Mouse (Mus musculus): Measurements from ENCODE around the gene Gm20388. TPM values are rescaled to one million over a fixed set of nuclear protein-coding genes. Genes with fewer than 3 reads are reported as not detected.

The Gm20388 gene
- polyA plus RNA-seq, 1 experiment from 2014 or later, result 7.4 TPM

DNA sequence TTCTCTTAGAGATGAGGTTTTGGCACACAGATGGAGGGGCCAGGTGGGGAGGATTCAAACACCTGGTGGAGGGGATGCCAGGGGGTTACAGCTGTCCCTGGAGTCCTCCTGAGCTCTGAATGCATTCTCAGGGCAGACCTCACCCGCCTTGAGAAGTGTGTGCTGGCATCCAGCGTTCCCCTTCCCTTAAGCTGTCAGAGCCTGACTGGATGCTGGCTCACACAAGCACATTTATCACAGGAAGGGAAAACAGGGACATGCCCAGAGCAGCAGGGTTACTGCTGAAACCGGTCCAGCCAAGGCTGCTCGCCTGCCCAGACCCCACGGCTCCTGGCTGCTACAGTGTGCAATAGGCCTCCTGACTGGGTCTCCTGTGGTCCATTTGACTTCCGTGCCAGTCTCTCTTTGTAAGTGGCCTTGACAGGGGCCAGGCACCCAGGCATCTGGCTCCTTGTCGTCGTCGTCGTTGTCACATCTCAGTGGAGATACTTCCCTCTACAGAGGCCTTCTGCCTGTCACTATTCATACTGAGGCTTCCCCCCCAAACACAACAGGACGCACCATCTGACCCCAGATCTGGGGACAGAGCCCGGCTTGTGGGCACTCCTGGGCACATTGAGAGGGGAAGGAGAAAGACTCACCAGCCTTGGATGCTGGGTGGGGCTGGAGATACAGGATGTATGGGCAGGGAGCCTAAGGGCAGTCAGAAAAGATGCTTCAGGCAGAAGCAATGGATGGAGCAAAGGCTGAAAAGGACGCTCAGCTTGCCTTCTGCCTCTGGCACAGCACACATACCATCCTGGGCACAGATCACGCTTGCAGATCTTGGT is 2810.4 kb downstream of the Gm20388 start:
- Histone ChIP-seq H3K36me3 (ENCODE audit: control insufficient read depth, insufficient read depth, low read length) (no peaks in the 10 kb centered on the region), H3K27ac (ENCODE audit: low read length) (no peak overlapping the region), H3K27me3 (ENCODE audit: control insufficient read depth, insufficient read depth, low read length) (peaks cover 5% of the 10 kb centered on the region; the same call in 1 of the 2 replicates), H3K4me3 (replicated peaks; ENCODE audit: low read length) (no peak overlapping the region), H3K4me1 (ENCODE audit: control insufficient read depth, insufficient read depth, low read length) (no peaks in the 10 kb centered on the region), H3K9me3 (replicated peaks; ENCODE audit: control insufficient read depth, low read length) (no peaks in the 10 kb centered on the region), H3K9ac (ENCODE audit: low read length) (no peak overlapping the region), H3K4me2 (ENCODE audit: low read depth, low read length) (peak overlapping the region; percentile 36; the same call in 1 of the 2 replicates)
- 54% methylated on average over 14 of the region's 14 CpGs for WGBS
- no peak for ATAC-seq (ENCODE audit: insufficient read depth, low FRiP score)

DNA sequence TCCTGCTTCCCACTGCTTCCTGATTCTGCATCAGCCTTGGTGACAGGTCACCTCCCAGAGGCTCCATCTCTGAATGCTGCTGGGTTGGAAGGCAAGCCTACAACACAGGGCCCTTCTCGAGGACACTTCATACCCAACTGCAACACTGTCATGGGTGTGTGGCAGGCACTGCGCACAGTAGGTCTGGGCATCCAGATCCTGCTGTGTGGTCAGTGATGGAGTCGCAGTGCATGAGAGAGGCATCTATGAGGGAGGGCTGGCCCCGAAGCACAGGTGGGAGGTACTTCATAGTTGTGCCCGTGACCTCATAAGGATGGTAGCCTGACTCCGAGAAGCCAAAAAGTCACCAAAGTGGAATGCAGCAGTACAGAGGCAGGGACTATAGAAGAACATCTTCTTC is 2814.5 kb downstream of the Gm20388 start:
- no peaks in the 10 kb centered on the region for H3K9me3 ChIP-seq (replicated peaks; ENCODE audit: control insufficient read depth, low read length)
- H3K4me2 ChIP-seq (ENCODE audit: low read depth, low read length), result no peak overlapping the region
- WGBS, result 90% methylated on average over 6 of the region's 6 CpGs

GRCm38 (mm10) chr8:122726789-122727188 is 2816.1 kb downstream of the Gm20388 start:
- 47% methylated on average over 2 of the region's 2 CpGs for WGBS
- no peaks in the 10 kb centered on the region for H3K27me3 ChIP-seq (ENCODE audit: control insufficient read depth, insufficient read depth, low read length)
- peak; percentile 57; the same call in 1 of the 2 replicates for ATAC-seq (ENCODE audit: insufficient read depth, low FRiP score)

More for the DNA sequence above, 2814.5 kb downstream of the Gm20388 start:
- Histone ChIP-seq H3K4me3 (replicated peaks; ENCODE audit: low read length) (no peak overlapping the region), H3K9ac (ENCODE audit: low read length) (no peak overlapping the region), H3K27ac (ENCODE audit: low read length) (no peak overlapping the region), H3K36me3 (ENCODE audit: control insufficient read depth, insufficient read depth, low read length) (no peaks in the 10 kb centered on the region), H3K27me3 (ENCODE audit: control insufficient read depth, insufficient read depth, low read length) (peaks cover 5% of the 10 kb centered on the region; the same call in 1 of the 2 replicates), H3K4me1 (ENCODE audit: control insufficient read depth, insufficient read depth, low read length) (no peaks in the 10 kb centered on the region)
- ATAC-seq (ENCODE audit: insufficient read depth, low FRiP score), result no peak

DNA sequence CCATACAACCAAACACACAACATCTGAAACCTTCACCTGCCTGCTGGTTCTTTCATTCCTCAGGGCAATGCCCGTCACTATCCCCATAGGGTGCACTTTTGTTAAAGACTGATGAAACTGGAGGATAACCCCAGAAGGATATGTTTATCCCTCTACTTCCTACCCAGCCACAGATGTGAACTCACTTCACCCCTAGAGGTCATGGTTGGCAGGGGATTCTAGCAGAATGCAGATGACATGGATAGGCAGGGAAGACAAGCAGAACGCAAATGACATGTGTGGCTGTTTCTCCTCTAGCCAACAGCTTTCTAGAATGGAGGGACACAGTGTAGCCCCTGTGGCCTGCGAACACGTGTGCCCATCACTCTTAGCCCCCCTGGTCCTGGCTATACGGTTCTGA is 2816.8 kb downstream of the Gm20388 start:
- 54% methylated on average over 5 of the region's 5 CpGs for WGBS
- ATAC-seq (ENCODE audit: insufficient read depth, low FRiP score), result no peak

More at GRCm38 (mm10) chr8:122726789-122727188, 2816.1 kb downstream of the Gm20388 start:
- no peak overlapping the region for H3K9ac ChIP-seq (ENCODE audit: low read length)
- H3K27ac ChIP-seq (ENCODE audit: low read length), result no peak overlapping the region
- H3K4me3 ChIP-seq (replicated peaks; ENCODE audit: low read length), result no peak overlapping the region
- no peaks in the 10 kb centered on the region for H3K4me1 ChIP-seq (ENCODE audit: control insufficient read depth, insufficient read depth, low read length)
- no peak overlapping the region for H3K4me2 ChIP-seq (ENCODE audit: low read depth, low read length)
- no peaks in the 10 kb centered on the region for H3K36me3 ChIP-seq (ENCODE audit: control insufficient read depth, insufficient read depth, low read length)
- no peaks in the 10 kb centered on the region for H3K9me3 ChIP-seq (replicated peaks; ENCODE audit: control insufficient read depth, low read length)

GRCm38 (mm10) chr8:122728630-122729029 is 2818.0 kb downstream of the Gm20388 start:
- ATAC-seq (ENCODE audit: insufficient read depth, low FRiP score), result no peak
- no peaks in the 10 kb centered on the region for H3K36me3 ChIP-seq (ENCODE audit: control insufficient read depth, insufficient read depth, low read length)
- H3K4me2 ChIP-seq (ENCODE audit: low read depth, low read length), result no peak overlapping the region
- no peak overlapping the region for H3K9ac ChIP-seq (ENCODE audit: low read length)
- no peaks in the 10 kb centered on the region for H3K4me1 ChIP-seq (ENCODE audit: control insufficient read depth, insufficient read depth, low read length)
- H3K27me3 ChIP-seq (ENCODE audit: control insufficient read depth, insufficient read depth, low read length), result no peaks in the 10 kb centered on the region
- H3K4me3 ChIP-seq (replicated peaks; ENCODE audit: low read length), result no peak overlapping the region
- H3K27ac ChIP-seq (ENCODE audit: low read length), result no peak overlapping the region
- WGBS, result 34% methylated on average over 3 of the region's 3 CpGs
- no peaks in the 10 kb centered on the region for H3K9me3 ChIP-seq (replicated peaks; ENCODE audit: control insufficient read depth, low read length)

More for the DNA sequence above, 2816.8 kb downstream of the Gm20388 start:
- no peaks in the 10 kb centered on the region for H3K9me3 ChIP-seq (replicated peaks; ENCODE audit: control insufficient read depth, low read length)
- no peak overlapping the region for H3K4me3 ChIP-seq (replicated peaks; ENCODE audit: low read length)
- no peaks in the 10 kb centered on the region for H3K27me3 ChIP-seq (ENCODE audit: control insufficient read depth, insufficient read depth, low read length)
- H3K9ac ChIP-seq (ENCODE audit: low read length), result no peak overlapping the region
- H3K36me3 ChIP-seq (ENCODE audit: control insufficient read depth, insufficient read depth, low read length), result no peaks in the 10 kb centered on the region
- no peaks in the 10 kb centered on the region for H3K4me1 ChIP-seq (ENCODE audit: control insufficient read depth, insufficient read depth, low read length)
- H3K27ac ChIP-seq (ENCODE audit: low read length), result no peak overlapping the region
- H3K4me2 ChIP-seq (ENCODE audit: low read depth, low read length), result no peak overlapping the region

DNA sequence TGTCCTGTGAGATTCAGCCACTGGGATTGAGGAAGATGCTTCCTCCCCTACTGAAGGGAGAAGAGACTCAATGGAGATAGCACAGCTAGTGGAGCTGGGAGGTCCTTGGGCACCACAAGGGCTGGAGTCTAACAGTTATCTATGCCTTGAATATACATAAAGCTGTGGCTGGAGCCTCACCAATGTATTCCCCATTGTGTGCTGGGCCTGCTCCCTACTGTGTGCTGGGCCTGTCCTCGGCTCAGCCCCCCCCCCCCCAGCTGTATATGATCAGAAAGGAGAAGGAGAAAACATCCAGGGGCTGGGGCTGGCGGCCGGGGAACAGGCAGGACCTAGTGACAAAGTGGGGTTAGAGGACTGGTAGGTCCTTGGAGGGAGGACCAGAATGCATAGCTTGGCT is 2824.5 kb downstream of the Gm20388 start:
- Histone ChIP-seq H3K36me3 (ENCODE audit: control insufficient read depth, insufficient read depth, low read length) (no peaks in the 10 kb centered on the region), H3K4me2 (ENCODE audit: low read depth, low read length) (no peak overlapping the region), H3K27ac (ENCODE audit: low read length) (no peak overlapping the region), H3K4me3 (replicated peaks; ENCODE audit: low read length) (no peak overlapping the region), H3K27me3 (ENCODE audit: control insufficient read depth, insufficient read depth, low read length) (no peaks in the 10 kb centered on the region), H3K9me3 (replicated peaks; ENCODE audit: control insufficient read depth, low read length) (no peaks in the 10 kb centered on the region), H3K9ac (ENCODE audit: low read length) (no peak overlapping the region), H3K4me1 (ENCODE audit: control insufficient read depth, insufficient read depth, low read length) (no peaks in the 10 kb centered on the region; the same call in 1 of the 2 replicates)
- WGBS, result 63% methylated on average over 3 of the region's 3 CpGs
- no peak for ATAC-seq (ENCODE audit: insufficient read depth, low FRiP score)

- 43% methylated on average over 19 of the region's 19 CpGs for WGBS
- Histone ChIP-seq H3K9me3 (replicated peaks; ENCODE audit: control insufficient read depth, low read length) (no peaks in the 10 kb centered on the region), H3K4me3 (replicated peaks; ENCODE audit: low read length) (no peak overlapping the region), H3K4me1 (ENCODE audit: control insufficient read depth, insufficient read depth, low read length) (no peaks in the 10 kb centered on the region; the same call in 1 of the 2 replicates), H3K4me2 (ENCODE audit: low read depth, low read length) (no peak overlapping the region), H3K36me3 (ENCODE audit: control insufficient read depth, insufficient read depth, low read length) (no peaks in the 10 kb centered on the region), H3K27ac (ENCODE audit: low read length) (no peak overlapping the region), H3K9ac (ENCODE audit: low read length) (no peak overlapping the region), H3K27me3 (ENCODE audit: control insufficient read depth, insufficient read depth, low read length) (peaks cover 1% of the 10 kb centered on the region; the same call in 1 of the 2 replicates)
- peak; percentile 82 for ATAC-seq (ENCODE audit: insufficient read depth, low FRiP score)
Measured at GRCm38 (mm10) chr8:122735542-122736473, 2825.2 kb downstream of the Gm20388 start.

GRCm38 (mm10) chr8:122736623-122737022 is 2826.0 kb downstream of the Gm20388 start:
- no peak for ATAC-seq (ENCODE audit: insufficient read depth, low FRiP score)

More at GRCm38 (mm10) chr8:122736623-122737022, 2826.0 kb downstream of the Gm20388 start:
- H3K4me2 ChIP-seq (ENCODE audit: low read depth, low read length), result no peak overlapping the region
- WGBS, result 90% methylated on average over 11 of the region's 11 CpGs
- H3K9ac ChIP-seq (ENCODE audit: low read length), result no peak overlapping the region
- no peak overlapping the region for H3K27ac ChIP-seq (ENCODE audit: low read length)
- peaks cover 5% of the 10 kb centered on the region for H3K27me3 ChIP-seq (ENCODE audit: control insufficient read depth, insufficient read depth, low read length)
- H3K9me3 ChIP-seq (replicated peaks; ENCODE audit: control insufficient read depth, low read length), result no peaks in the 10 kb centered on the region
- H3K4me3 ChIP-seq (replicated peaks; ENCODE audit: low read length), result no peak overlapping the region
- no peaks in the 10 kb centered on the region; the same call in 1 of the 2 replicates for H3K4me1 ChIP-seq (ENCODE audit: control insufficient read depth, insufficient read depth, low read length)
- no peaks in the 10 kb centered on the region for H3K36me3 ChIP-seq (ENCODE audit: control insufficient read depth, insufficient read depth, low read length)
